Mouse (Mus musculus) midbrain, embryonic 15.5 days (tissue): ENCODE measurements around the gene Krtap4-13. TPM values are rescaled to one million over a fixed set of nuclear protein-coding genes. Genes with fewer than 3 reads are reported as not detected.
"Not testable (repeated sequence)": the region's sequence is repeated elsewhere in the genome, so short reads cannot be mapped to it uniquely, and the experiment has no call there.

Experiments
- ATAC-seq: fragments of 200-750 bp; cut with Nextera tagmentation; replicated peaks from 2 replicates; pipeline ENCODE4 v1.8.0; 2017; ENCODE audit warnings: moderate TSS enrichment
- H3K27ac ChIP-seq: fragments of 300-500 bp; sonication (generic); 2 replicates; pipeline ENCODE4 v1.5.1; 2015; ENCODE audit warnings: mild to moderate bottlenecking, inconsistent platforms
- H3K27me3 ChIP-seq: fragments of 300-500 bp; sonication (generic); replicated peaks from 2 replicates; pipeline ENCODE4 v1.6.1; 2015; ENCODE audit warnings: inconsistent platforms
- H3K36me3 ChIP-seq: fragments of 300-500 bp; sonication (generic); replicated peaks from 2 replicates; pipeline ENCODE4 v1.6.1; 2015; ENCODE audit warnings: inconsistent platforms
- H3K4me1 ChIP-seq: fragments of 300-500 bp; sonication (generic); 2 replicates; pipeline ENCODE4 v1.6.1; 2015; ENCODE audit warnings: inconsistent platforms
- H3K4me2 ChIP-seq: fragments of 300-500 bp; sonication (generic); 2 replicates; pipeline ENCODE4 v1.6.1; 2015; ENCODE audit warnings: inconsistent platforms, mild to moderate bottlenecking, moderate library complexity
- H3K4me3 ChIP-seq: fragments of 300-500 bp; sonication (generic); 2 replicates; pipeline ENCODE4 v1.5.1; 2015; ENCODE audit warnings: mild to moderate bottlenecking, inconsistent platforms
- H3K9ac ChIP-seq: fragments of 300-500 bp; sonication (generic); 2 replicates; pipeline ENCODE4 v1.6.1; 2015; ENCODE audit warnings: mild to moderate bottlenecking, inconsistent platforms
- H3K9me3 ChIP-seq: fragments of 300-500 bp; sonication (generic); 2 replicates; pipeline ENCODE4 v1.6.1; 2016; ENCODE audit warnings: inconsistent platforms
- WGBS: fragments of 180-500 bp; shearing (Covaris S2); methylation state at CpG from one replicate; pipeline ENCODE4 v1.1.7; 2015; ENCODE audit warnings: mixed read lengths; 5-methylcytosine and 5-hydroxymethylcytosine counted together
- polyA plus RNA-seq: library from polyadenylated mRNA; unstranded; fragments of >200 nt; fragmentation: Nextera tagmentation; extraction: Ambion mirVana; gene quantifications from 2 replicates; pipeline ENCODE4 v1.2.1, GENCODE M21; 2015

Gene Krtap4-13
- polyA plus RNA-seq: not detected in 2 replicates

- not testable (repeated sequence) for H3K36me3 ChIP-seq, H3K9ac ChIP-seq, H3K27me3 ChIP-seq, H3K27ac ChIP-seq, H3K4me1 ChIP-seq, H3K9me3 ChIP-seq, H3K4me2 ChIP-seq, H3K4me3 ChIP-seq, ATAC-seq
Measured at GRCm38 (mm10) chr11:99809792-99810191, at the start of gene Krtap4-13. Gene Krtap4-13, minus strand, starts transcription at chr11:99809892.

GRCm38 (mm10) chr11:99858761-99859160 is 49.1 kb upstream of the Krtap4-13 start:
- Histone ChIP-seq H3K9me3 (no peaks in the 10 kb centered on the region), H3K27me3 (no peaks in the 10 kb centered on the region), H3K36me3 (no peaks in the 10 kb centered on the region), H3K4me3 (no peak overlapping the region), H3K27ac (no peak overlapping the region), H3K4me2 (no peak overlapping the region), H3K9ac (no peak overlapping the region), H3K4me1 (peaks cover 4% of the 10 kb centered on the region; the same call in 1 of the 2 replicates)
- WGBS: 75% methylated on average over 2 of the region's 2 CpGs
- ATAC-seq: no peak

- Histone ChIP-seq H3K4me1 (peaks cover 4% of the 10 kb centered on the region; the same call in 1 of the 2 replicates), H3K4me2 (no peak within 1 kb of the TSS), H3K27ac (no peak within 1 kb of the TSS), H3K4me3 (no peak within 1 kb of the TSS), H3K36me3 (no peaks in the 10 kb centered on the region), H3K27me3 (no peaks in the 10 kb centered on the region), H3K9me3 (no peaks in the 10 kb centered on the region), H3K9ac (no peak within 1 kb of the TSS)
- 88% methylated on average over 2 of the region's 2 CpGs for WGBS
- no peak for ATAC-seq
Measured at GRCm38 (mm10) chr11:99857617-99858016, 47.9 kb upstream of the Krtap4-13 start, which contains the start of gene Gm11568. Gene Gm11568, plus strand, starts transcription at chr11:99857917.

GRCm38 (mm10) chr11:99854121-99854520 is 44.4 kb upstream of the Krtap4-13 start:
- 0 out of 2 replicates have a peak, but pooled peaks have one; percentile 54 for ATAC-seq
- WGBS: 67% methylated on average over 3 of the region's 3 CpGs
- H3K27me3 ChIP-seq: no peaks in the 10 kb centered on the region
- H3K9ac ChIP-seq: no peak overlapping the region
- H3K36me3 ChIP-seq: no peaks in the 10 kb centered on the region
- H3K9me3 ChIP-seq: no peaks in the 10 kb centered on the region
- H3K4me2 ChIP-seq: no peak overlapping the region
- peaks cover 4% of the 10 kb centered on the region; the same call in 1 of the 2 replicates for H3K4me1 ChIP-seq
- H3K4me3 ChIP-seq: no peak overlapping the region
- H3K27ac ChIP-seq: peak overlapping the region; percentile 2; the same call in 1 of the 2 replicates

- Histone ChIP-seq H3K9ac (no peak within 1 kb of the TSS), H3K27me3 (no peaks in the 10 kb centered on the region), H3K36me3 (no peaks in the 10 kb centered on the region), H3K4me2 (no peak within 1 kb of the TSS), H3K9me3 (no peaks in the 10 kb centered on the region), H3K4me1 (peaks cover 4% of the 10 kb centered on the region; the same call in 1 of the 2 replicates), H3K4me3 (no peak within 1 kb of the TSS), H3K27ac (no peak within 1 kb of the TSS)
- ATAC-seq: no peak
Measured at GRCm38 (mm10) chr11:99851508-99851907, 41.8 kb upstream of the Krtap4-13 start, which contains the start of gene Krtap4-16. Gene Krtap4-16, minus strand, starts transcription at chr11:99851608.

GRCm38 (mm10) chr11:99846746-99847145 is 37.1 kb upstream of the Krtap4-13 start:
- no peak for ATAC-seq
- H3K36me3 ChIP-seq: no peaks in the 10 kb centered on the region
- WGBS: 95% methylated on average over 2 of the region's 2 CpGs

GRCm38 (mm10) chr11:99842185-99842584 is 32.5 kb upstream of the Krtap4-13 start:
- no peaks in the 10 kb centered on the region for H3K9me3 ChIP-seq

More at GRCm38 (mm10) chr11:99846746-99847145, 37.1 kb upstream of the Krtap4-13 start:
- no peaks in the 10 kb centered on the region for H3K27me3 ChIP-seq
- H3K9me3 ChIP-seq: no peaks in the 10 kb centered on the region
- H3K9ac ChIP-seq: no peak overlapping the region
- H3K4me3 ChIP-seq: no peak overlapping the region
- no peak overlapping the region for H3K27ac ChIP-seq
- no peak overlapping the region for H3K4me2 ChIP-seq
- H3K4me1 ChIP-seq: no peaks in the 10 kb centered on the region

GRCm38 (mm10) chr11:99837966-99838365 is 28.3 kb upstream of the Krtap4-13 start, which contains the start of gene 2300003K06Rik:
Gene 2300003K06Rik, minus strand, starts transcription at chr11:99838066.
- Histone ChIP-seq H3K4me3 (no peak within 1 kb of the TSS), H3K36me3 (no peaks in the 10 kb centered on the region), H3K4me2 (no peak within 1 kb of the TSS), H3K9ac (no peak within 1 kb of the TSS), H3K27ac (no peak within 1 kb of the TSS), H3K4me1 (no peaks in the 10 kb centered on the region), H3K9me3 (no peaks in the 10 kb centered on the region), H3K27me3 (no peaks in the 10 kb centered on the region)
- no peak for ATAC-seq
- WGBS: 76% methylated on average over 1 of the region's 1 CpGs

More at GRCm38 (mm10) chr11:99842185-99842584, 32.5 kb upstream of the Krtap4-13 start:
- ATAC-seq: no peak
- WGBS: 57% methylated on average over 1 of the region's 1 CpGs
- Histone ChIP-seq H3K27ac (no peak overlapping the region), H3K27me3 (no peaks in the 10 kb centered on the region), H3K4me3 (no peak overlapping the region), H3K36me3 (no peaks in the 10 kb centered on the region), H3K9ac (no peak overlapping the region), H3K4me2 (no peak overlapping the region), H3K4me1 (no peaks in the 10 kb centered on the region)

GRCm38 (mm10) chr11:99815566-99815965 is 5.9 kb upstream of the Krtap4-13 start, which contains the start of gene Gm11564:
Gene Gm11564, minus strand, starts transcription at chr11:99815666.
- not testable (repeated sequence) for H3K9me3 ChIP-seq, H3K4me3 ChIP-seq, H3K27me3 ChIP-seq, H3K4me1 ChIP-seq, H3K27ac ChIP-seq, H3K9ac ChIP-seq, H3K36me3 ChIP-seq, H3K4me2 ChIP-seq, ATAC-seq
- 90% methylated on average over 2 of the region's 2 CpGs for WGBS

- H3K36me3 ChIP-seq, H3K4me3 ChIP-seq, H3K9me3 ChIP-seq, H3K27me3 ChIP-seq, H3K9ac ChIP-seq, ATAC-seq, H3K4me2 ChIP-seq, H3K4me1 ChIP-seq, H3K27ac ChIP-seq: not testable (repeated sequence)
- no CpG with 5 or more reads among the region's 1 CpGs for WGBS
Measured at GRCm38 (mm10) chr11:99804346-99804745, 5.3 kb downstream of the Krtap4-13 start, which contains the start of gene Gm11554. Gene Gm11554, minus strand, starts transcription at chr11:99804446.

GRCm38 (mm10) chr11:99798832-99799231 is 10.9 kb downstream of the Krtap4-13 start, which contains the start of gene Gm11569:
Gene Gm11569, minus strand, starts transcription at chr11:99798932.
- H3K9me3 ChIP-seq, H3K27ac ChIP-seq, H3K9ac ChIP-seq, ATAC-seq, H3K4me2 ChIP-seq, H3K4me3 ChIP-seq, H3K36me3 ChIP-seq, H3K4me1 ChIP-seq, H3K27me3 ChIP-seq: not testable (repeated sequence)
- no CpG with 5 or more reads among the region's 1 CpGs for WGBS

GRCm38 (mm10) chr11:99793367-99793766 is 16.3 kb downstream of the Krtap4-13 start, which contains the start of gene Gm11596:
Gene Gm11596, minus strand, starts transcription at chr11:99793467.
- Histone ChIP-seq H3K9ac (no peak within 1 kb of the TSS), H3K4me2 (no peak within 1 kb of the TSS), H3K4me1 (no peaks in the 10 kb centered on the region), H3K9me3 (no peaks in the 10 kb centered on the region), H3K27ac (no peak within 1 kb of the TSS), H3K4me3 (no peak within 1 kb of the TSS), H3K36me3 (no peaks in the 10 kb centered on the region), H3K27me3 (no peaks in the 10 kb centered on the region)
- WGBS: 84% methylated on average over 2 of the region's 2 CpGs
- no peak for ATAC-seq

- not testable (repeated sequence) for H3K9me3 ChIP-seq, H3K27ac ChIP-seq, H3K27me3 ChIP-seq, ATAC-seq, H3K4me2 ChIP-seq, H3K9ac ChIP-seq, H3K4me1 ChIP-seq, H3K4me3 ChIP-seq, H3K36me3 ChIP-seq
Measured at GRCm38 (mm10) chr11:99784900-99785299, 24.8 kb downstream of the Krtap4-13 start, which contains the start of gene Krtap4-9. Gene Krtap4-9, plus strand, starts transcription at chr11:99785200.
